In the genomic region with DNA sequence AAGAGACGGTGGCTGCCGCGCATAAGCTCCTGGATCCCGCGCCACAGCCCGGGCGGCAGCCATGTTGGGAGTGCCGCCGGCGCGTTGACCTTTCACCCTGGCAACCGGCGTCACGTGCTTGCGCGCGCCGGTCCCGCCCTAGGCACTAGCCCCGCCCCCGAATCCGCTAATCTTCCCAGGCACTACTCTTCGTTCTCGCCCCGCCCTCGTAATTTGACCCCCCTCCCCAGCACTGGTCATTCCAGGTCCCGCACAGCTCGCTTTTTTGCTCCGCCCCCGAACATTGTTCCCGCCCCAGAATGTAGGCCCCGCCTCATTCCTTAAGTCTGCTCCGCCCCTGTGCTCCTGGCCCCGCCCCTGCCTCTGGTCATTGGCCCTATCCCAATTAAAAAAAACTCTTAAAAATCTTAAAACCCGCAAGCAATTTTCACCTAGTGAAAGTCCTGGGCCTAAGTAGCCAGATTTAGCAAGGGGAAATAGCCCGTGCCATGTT, we compare ENCODE assay signal across 8 mouse cellular contexts. TPM values are rescaled to one million over a fixed set of nuclear protein-coding genes. Genes with fewer than 3 reads are reported as not detected.
DNase-seq lines count a peak whose midpoint lies in the region; ATAC-seq and TF ChIP-seq lines count a peak whose summit lies in the region.

A gene (minus strand): TSS at position 236 of the 493 bp plus-strand sequence.

- peak within 1 kb of the TSS; percentile 82 for H3K4me2 ChIP-seq in forebrain, embryonic 15.5 days (replicated peaks)

- H3K9ac ChIP-seq in ES-E14 (ENCODE audit: insufficient read depth, low read depth, low read length, poor library complexity, severe bottlenecking): peak within 1 kb of the TSS; percentile 86
- peak within 1 kb of the TSS; percentile 93 for H3K9ac ChIP-seq in forebrain, embryonic 15.5 days (replicated peaks)

- H3K27ac ChIP-seq in ES-E14 (ENCODE audit: insufficient read depth, low read depth, low read length, poor library complexity, severe bottlenecking): 0 out of 2 replicates have a peak within 1 kb of the TSS, but pooled peaks have one; percentile 3
- peak within 1 kb of the TSS; percentile 78 for H3K27ac ChIP-seq in forebrain, embryonic 15.5 days (replicated peaks)

- peaks cover 2% of the 10 kb centered on the region; the same call in 1 of the 2 replicates for H3K36me3 ChIP-seq in ES-E14 (ENCODE audit: control insufficient read depth, insufficient read depth, low read length, poor library complexity, severe bottlenecking)
- H3K36me3 ChIP-seq in forebrain, embryonic 15.5 days: no peaks in the 10 kb centered on the region

- TF ChIP-seq POLR2A in lung, adult 2 months (IDR thresholded peaks at IDR 0.05; ENCODE audit: borderline replicate concordance, extremely low read depth, low read depth, low read length): peak; percentile 66; the same call in 1 of the 2 replicates

- no peaks in the 10 kb centered on the region for H3K9me3 ChIP-seq in ES-E14 (ENCODE audit: control insufficient read depth, insufficient read depth, low read depth, low read length)
- H3K9me3 ChIP-seq in forebrain, embryonic 15.5 days: no peaks in the 10 kb centered on the region

- intact Hi-C loops in heart, postnatal 25 days (cut with DNase I): loop anchor here (5.0 kb wide), 1 partner anchor 255 kb away; a partner anchor contains a TSS

- ATAC-seq in forebrain, embryonic 15.5 days (replicated peaks): peak; percentile 81
- ATAC-seq in neutrophil, adult 5-6 weeks (ENCODE audit: extremely low read depth, insufficient number of reproducible peaks, low FRiP score, poor library complexity, severe bottlenecking): peak; percentile 73

- in situ Hi-C loops in ES-E14 (cut with MboI; ENCODE audit: low sequenced_read_pairs in 2 of 2, unreplicated experiment in 2 of 2): no loop called here

- H3K27me3 ChIP-seq in forebrain, embryonic 15.5 days: no peaks in the 10 kb centered on the region

- no peak for TF ChIP-seq CTCF in lung, adult 2 months (IDR thresholded peaks at IDR 0.05; ENCODE audit: insufficient read depth, low read length)

- WGBS in forebrain, embryonic 15.5 days: 3% methylated on average over 33 of the region's 36 CpGs
- 1% methylated on average over 36 of the region's 36 CpGs for WGBS in lung, adult 2 months

- peak within 1 kb of the TSS; percentile 87 to 92 for H3K4me3 ChIP-seq in ES-E14 (ENCODE audit: insufficient read depth in 1 of 2, low read depth in 1 of 2, low read length in 2 of 2, poor library complexity in 1 of 2, severe bottlenecking in 1 of 2)
- H3K4me3 ChIP-seq in forebrain, embryonic 15.5 days: peak within 1 kb of the TSS; percentile 97
- peak within 1 kb of the TSS; percentile 85 for H3K4me3 ChIP-seq in lung, adult 2 months (replicated peaks; ENCODE audit: extremely low read depth, low read depth, low read length)

- peak; percentile 96 for DNase-seq in ES-E14 (ENCODE audit: low read depth, low spot score)
- DNase-seq in cerebellum, adult 11-12 months: peak; percentile 87
- peak; percentile 79 for DNase-seq in heart, postnatal 25 days (ENCODE audit: low spot score)
- DNase-seq in layer of hippocampus, adult 18-20 months (ENCODE audit: low spot score in 2 of 2): peak; percentile 74 to 89
- DNase-seq in lung, adult 2 months: peak; percentile 88
- DNase-seq in thymus, adult 18-20 months: peak; percentile 72 to 76

- H3K4me1 ChIP-seq in ES-E14 (ENCODE audit: control insufficient read depth in 2 of 2, insufficient read depth in 2 of 2, low read length in 2 of 2, poor library complexity in 1 of 2): no peaks in the 10 kb centered on the region; a peak in 1 of 4 replicates
- H3K4me1 ChIP-seq in forebrain, embryonic 15.5 days: peaks cover 14% of the 10 kb centered on the region
- peaks cover 5% of the 10 kb centered on the region; the same call in 1 of the 2 replicates for H3K4me1 ChIP-seq in lung, adult 2 months (ENCODE audit: control insufficient read depth, insufficient read depth, low read length)

TF ChIP-seq in ES-E14, 5 proteins besides CTCF, POLR2A, EP300 and RAD21:
- peak; percentile 67; the same call in 1 of the 2 replicates for TF ChIP-seq HCFC1 (IDR thresholded peaks at IDR 0.05; ENCODE audit: borderline replicate concordance, insufficient read depth, low read length)
- TF ChIP-seq MAFK (IDR thresholded peaks at IDR 0.05; ENCODE audit: insufficient read depth, low read depth, low read length): no peak
- peak; percentile 97 for TF ChIP-seq ZNF384 (IDR thresholded peaks at IDR 0.05; ENCODE audit: low read depth, low read length)
- no peak for TF ChIP-seq ZC3H11A (IDR thresholded peaks at IDR 0.05; ENCODE audit: borderline replicate concordance, low read depth, low read length)
- no peak for TF ChIP-seq CHD2 (IDR thresholded peaks at IDR 0.05; ENCODE audit: low read depth, low read length)

RNA-seq across cellular contexts. Expression of the gene that starts here (rescaled TPM):
- 32.0 and 59.7 TPM in 2 replicates for total RNA-seq in ES-E14 (2012; rRNA removed)
- polyA plus RNA-seq in forebrain, embryonic 15.5 days (2015; fragmentation: Nextera tagmentation; extraction: Ambion mirVana): 15.6 and 15.7 TPM in 2 replicates
- 10 to 100 TPM; 15.8 to 15.9 TPM for total RNA-seq in heart, postnatal 25 days (2021)
- 10 to 100 TPM; 24.2 to 25.5 TPM for total RNA-seq in layer of hippocampus, adult 18-20 months (2021)
- polyA plus RNA-seq in lung, adult 2 months (2012; rRNA removed): 20.4 and 24.5 TPM in 2 replicates
- 2.9 and 3.8 TPM in 2 replicates for total RNA-seq in neutrophil, adult 5-6 weeks (2017)

Comparison
In these comparisons a context has a peak if more than half of its experiments do, and no peak if none do; other contexts are left out.
1. Peak in every context shown above with its lines: DNase-seq, ATAC-seq, H3K4me3 ChIP-seq and H3K27ac ChIP-seq.